Mouse (Mus musculus): ENCODE measurements at regions not wholly inside any gene's neighbourhood (a gene's known extent, or its start where the extent isn't known, plus 50 kb on each side); places are given as distances from the start of the nearest gene placed in this dataset.

GRCm38 (mm10) chr13:35189028-35189711 is 162.3 kb upstream of the Eci2 start:
- TF ChIP-seq CTCF (conservative IDR thresholded peaks at IDR 0.05; ENCODE audit: insufficient read depth, insufficient read length, low read depth, low read length) (no peak), POLR2A (IDR thresholded peaks at IDR 0.05; ENCODE audit: low read depth, low read length) (no peak)
